Mouse (Mus musculus): ENCODE results near the gene Rapgef4.

DNA sequence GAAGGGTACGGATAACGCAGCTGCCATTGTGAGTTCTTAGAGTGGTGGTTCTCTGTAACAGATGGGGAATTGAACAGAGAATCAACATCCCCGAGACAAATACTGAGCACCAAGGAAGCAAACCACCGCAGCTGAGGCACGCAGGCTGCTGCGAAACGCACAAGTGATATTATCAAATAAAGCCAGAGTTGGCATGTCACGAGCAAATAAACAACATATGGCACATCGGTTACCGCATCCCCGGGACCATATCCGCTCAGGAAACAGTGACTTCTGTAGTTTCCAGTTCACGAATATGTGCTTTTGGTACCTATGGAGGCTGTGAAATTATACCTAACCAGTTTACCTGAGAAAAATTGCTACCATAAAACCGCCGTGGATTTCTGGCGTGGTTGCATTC is 24.0 kb downstream of the Rapgef4 start:
- TF ChIP-seq CTCF (IDR thresholded peaks at IDR 0.05) = no peak
- no peak for TF ChIP-seq POLR2A (IDR thresholded peaks at IDR 0.05; ENCODE audit: insufficient read depth, low read depth, low read length)

Measured in heart, adult 2 months (tissue).